Mouse (Mus musculus) brain, embryonic 18.5 days (tissue): ENCODE results near the gene Peli1.
"Not testable (repeated sequence)": the region's sequence is repeated elsewhere in the genome, so short reads cannot be mapped to it uniquely, and the experiment has no call there.

Source experiments
- DNase-seq: peaks from one replicate; pipeline ENCODE4 v3.0.0-alpha.2; 2012; ENCODE audit warnings: low read depth, low spot score

The Peli1 gene

GRCm38 (mm10) chr11:21150316-21150715 lies 59.2 kb downstream of the Peli1 start:
- DNase-seq: no peak

DNA sequence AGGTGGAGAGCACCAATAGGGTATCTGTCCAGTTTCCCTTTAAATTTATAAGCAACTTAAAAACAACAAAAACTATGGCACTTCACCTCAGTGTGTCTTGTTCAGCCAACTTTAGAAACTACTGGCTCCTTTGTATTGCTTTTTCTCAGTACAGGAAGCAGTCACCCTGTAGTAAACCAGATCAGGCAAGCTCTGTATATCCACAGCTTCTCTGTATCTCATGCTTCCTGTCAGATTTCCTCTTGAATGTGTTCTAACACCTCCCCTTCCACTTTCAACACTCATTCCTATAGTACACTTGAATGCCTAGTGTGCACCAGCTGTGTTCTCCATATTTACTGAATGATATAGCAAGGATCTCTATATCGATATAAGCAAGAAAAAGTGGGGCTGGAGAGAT lies 60.6 kb downstream of the Peli1 start:
- no peak for DNase-seq

DNA sequence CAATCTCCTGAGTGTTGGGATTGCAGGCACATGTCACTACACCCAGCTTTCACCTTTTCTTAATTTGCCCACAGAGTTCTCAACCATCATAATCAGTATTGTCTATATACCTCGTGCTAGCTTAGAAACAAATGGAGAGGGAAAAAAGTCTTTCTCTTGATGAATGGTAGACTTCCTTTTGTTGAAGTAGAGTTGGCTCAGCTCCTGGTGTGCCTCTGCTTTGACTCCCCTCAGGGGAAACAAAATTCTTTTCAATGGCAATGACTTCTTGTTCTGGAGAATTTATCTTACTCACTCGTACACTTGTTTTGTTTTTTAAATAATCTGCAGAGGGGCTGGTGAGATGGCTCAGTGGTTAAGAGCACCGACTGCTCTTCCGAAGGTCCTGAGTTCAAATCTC lies 62.0 kb downstream of the Peli1 start:
- DNase-seq: no peak

- DNase-seq: no peak
Observed at GRCm38 (mm10) chr11:21157595-21157994, 66.5 kb downstream of the Peli1 start.

- DNase-seq: no peak
Observed at GRCm38 (mm10) chr11:21162093-21162492, 71.0 kb downstream of the Peli1 start.

- DNase-seq: no peak
Observed at GRCm38 (mm10) chr11:21163143-21163542, 72.1 kb downstream of the Peli1 start.

DNA sequence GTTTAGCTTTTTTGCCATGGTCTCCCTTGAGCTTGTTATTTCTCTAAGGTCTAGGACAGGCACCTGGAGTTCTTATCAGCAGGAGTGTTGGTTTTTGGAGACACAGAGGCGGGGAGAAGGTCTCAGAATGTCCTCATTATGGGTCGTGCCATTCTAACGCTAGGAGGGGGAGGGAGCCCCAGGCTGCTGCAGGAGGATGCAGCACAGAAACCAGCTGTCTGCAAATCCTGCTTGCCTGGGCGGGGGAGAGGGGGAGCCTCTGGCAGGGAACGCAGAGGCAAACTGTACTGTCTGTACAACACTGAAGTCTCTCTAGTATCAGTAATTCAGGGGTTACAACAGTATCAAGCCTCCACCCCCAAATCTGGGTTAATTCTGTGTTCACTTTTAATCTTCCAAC lies 72.6 kb downstream of the Peli1 start:
- no peak for DNase-seq

DNA sequence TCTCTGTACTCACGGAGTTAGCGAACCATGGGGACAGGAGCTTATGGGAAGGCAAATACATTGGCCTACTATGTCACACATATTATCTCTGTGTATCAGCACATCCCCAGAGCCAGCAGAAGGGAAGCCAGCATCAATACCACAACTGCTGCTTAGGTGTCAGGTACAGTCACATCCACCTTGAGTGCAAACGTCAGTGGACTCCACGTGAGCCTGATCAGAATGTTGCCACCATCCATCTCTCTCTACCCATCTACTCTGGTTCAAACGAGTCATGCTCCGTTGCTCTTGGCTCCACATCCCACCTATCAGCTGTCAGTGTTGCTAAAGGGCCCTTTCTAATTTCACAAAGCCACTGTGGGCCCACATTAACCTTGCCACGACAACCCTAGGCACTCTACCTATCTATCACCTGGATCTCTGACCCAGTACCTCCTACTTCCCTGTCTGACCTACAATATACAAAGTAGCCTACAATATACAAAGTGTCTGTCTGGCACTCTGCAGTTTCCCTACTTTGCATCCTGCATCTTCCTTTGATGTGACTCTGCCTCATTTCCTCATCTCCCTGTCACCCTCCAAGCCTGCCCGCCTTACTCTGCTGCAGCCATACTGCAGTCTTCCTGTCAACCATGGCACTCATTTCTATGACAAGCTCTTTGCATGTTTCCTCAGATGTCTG lies 73.4 kb downstream of the Peli1 start:
- no peak for DNase-seq

DNA sequence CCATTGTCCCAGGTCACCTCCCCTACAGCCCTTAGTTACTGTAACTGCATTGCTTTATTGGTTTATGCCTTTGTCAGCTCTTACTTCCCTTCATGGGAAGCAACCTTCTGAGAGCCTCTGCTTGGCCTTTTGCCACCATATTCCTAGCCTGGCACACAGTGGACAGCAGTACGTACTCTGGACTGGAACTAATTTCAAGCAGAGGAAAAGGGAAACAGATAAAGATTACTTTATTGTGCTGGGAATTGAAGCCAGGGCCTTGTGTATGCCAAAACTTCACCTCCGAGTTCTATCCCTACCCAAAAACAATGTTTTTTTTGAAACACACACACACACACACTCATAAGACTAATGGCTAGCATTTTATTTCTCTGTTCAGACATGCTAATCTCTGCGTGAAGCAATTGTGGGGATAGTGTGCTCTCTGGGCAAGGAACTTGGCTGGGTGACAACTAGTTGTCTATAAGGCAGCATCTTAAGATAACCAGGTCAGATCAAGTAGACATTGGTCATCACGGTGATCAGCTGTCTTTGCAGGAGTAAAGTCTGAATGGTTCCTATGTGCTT lies 74.0 kb downstream of the Peli1 start:
- no peak for DNase-seq

- no peak for DNase-seq
Observed at GRCm38 (mm10) chr11:21166495-21167096, 75.5 kb downstream of the Peli1 start.

GRCm38 (mm10) chr11:21168828-21169607 lies 77.9 kb downstream of the Peli1 start:
- no peak for DNase-seq

DNA sequence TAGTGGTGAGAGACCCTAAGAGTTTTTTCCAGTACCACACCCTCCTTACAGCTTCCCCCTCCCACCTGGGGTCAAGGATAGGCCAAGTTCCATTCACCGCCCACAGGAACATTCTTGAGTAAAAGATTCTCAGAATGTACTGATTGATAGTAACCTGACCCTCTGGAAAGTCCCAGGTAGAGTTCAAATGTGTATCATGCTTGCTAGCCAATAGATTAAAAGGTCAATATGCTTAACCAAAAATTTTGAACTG lies 78.4 kb downstream of the Peli1 start:
- not testable (repeated sequence) for DNase-seq

- no peak for DNase-seq
Observed at GRCm38 (mm10) chr11:21172281-21172680, 81.2 kb downstream of the Peli1 start.

DNA sequence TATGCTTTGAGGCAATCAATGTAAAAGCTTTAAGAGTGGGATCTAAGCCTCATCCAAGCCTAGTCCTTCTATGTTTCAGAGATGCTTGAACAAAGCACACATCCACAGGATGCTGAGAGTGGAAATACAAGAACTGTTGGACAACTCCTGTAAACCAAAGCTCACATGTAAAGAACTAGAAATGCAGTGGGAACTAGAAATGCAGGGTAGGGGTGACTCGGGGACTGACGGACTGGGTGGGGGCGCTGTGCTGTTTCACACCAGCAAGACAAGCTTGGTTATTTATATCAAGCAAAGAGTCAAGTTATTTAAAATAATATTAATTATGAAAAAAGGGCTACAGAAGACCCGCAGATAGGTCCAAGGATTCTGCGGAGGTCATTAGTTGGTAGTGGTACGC lies 82.8 kb downstream of the Peli1 start:
- no peak for DNase-seq

DNA sequence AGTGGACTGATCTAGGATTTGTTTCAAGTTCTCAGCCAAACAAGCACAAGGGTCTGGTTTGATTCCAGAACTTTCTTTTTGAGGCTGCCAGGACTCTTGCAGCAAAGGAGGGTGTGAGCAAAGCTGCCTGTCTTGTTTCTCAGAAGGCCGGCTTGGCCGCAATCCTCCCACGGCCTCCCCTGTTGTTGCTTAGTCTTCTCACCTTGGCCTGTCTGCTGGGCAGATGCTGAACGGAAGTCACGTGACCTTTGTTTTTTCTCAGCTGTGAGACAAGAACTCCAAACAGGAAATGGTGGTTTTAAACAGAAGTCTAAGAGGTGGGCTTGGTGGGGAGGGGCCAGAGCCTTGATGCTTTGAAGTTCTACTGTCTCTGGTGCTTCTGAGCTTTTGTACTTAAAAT lies 83.3 kb downstream of the Peli1 start:
- no peak for DNase-seq

DNA sequence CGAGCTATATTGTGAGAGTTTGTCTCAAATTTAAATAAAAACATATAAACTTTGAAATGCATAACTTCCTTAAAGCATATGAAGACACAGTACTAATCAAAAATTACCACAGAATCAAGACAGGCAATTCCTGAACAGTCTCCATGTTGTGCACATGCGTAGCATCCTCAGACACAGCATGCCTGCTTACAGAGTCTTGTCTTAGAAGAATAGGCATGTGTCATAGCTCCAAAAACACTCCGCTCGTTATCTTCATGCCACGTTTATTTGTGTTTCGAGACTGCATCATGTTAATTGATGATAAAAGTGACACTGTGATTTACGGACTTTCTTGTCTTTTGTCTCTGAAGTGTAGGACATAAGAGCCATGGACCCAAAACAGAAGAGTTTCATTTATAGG lies 84.0 kb downstream of the Peli1 start:
- no peak for DNase-seq

DNA sequence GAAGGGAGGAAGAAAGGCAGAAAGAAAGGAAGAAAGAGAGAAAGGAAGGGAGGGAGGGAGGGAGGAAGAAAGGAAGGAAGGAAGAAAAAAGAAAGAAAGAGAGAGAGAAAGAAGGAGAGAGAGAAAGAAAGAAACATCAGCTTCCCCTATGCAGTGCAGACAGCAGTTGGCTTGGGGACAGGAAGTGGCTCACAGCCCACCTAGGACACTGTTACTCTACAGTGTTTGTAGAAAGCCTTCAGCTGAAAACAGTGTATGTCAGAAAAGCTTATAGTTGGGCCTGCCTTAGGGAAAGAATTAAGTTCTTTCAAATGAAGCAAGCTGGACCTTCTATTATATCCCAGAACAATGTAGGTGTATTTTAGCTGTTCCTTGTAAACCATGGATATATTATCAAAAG lies 85.4 kb downstream of the Peli1 start:
- no peak for DNase-seq

DNA sequence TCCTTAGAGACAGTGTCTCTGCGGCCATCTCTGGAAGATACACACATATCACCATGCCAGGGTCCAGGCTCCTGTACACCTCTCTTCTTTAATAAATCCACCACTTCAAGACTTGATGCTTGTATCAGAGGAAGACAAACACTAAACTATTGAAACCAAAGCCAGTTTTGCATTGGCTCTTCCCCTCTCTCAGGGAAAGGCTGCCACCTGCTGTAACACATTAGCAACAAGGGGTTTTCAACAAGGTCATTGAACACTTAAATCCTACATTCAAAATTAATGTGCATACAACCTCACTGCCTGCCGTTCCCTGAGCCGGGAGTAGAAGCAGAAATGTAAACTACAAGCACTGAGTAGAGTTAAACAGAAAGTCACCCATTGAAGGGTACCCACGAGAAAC lies 87.3 kb downstream of the Peli1 start:
- no peak for DNase-seq

DNA sequence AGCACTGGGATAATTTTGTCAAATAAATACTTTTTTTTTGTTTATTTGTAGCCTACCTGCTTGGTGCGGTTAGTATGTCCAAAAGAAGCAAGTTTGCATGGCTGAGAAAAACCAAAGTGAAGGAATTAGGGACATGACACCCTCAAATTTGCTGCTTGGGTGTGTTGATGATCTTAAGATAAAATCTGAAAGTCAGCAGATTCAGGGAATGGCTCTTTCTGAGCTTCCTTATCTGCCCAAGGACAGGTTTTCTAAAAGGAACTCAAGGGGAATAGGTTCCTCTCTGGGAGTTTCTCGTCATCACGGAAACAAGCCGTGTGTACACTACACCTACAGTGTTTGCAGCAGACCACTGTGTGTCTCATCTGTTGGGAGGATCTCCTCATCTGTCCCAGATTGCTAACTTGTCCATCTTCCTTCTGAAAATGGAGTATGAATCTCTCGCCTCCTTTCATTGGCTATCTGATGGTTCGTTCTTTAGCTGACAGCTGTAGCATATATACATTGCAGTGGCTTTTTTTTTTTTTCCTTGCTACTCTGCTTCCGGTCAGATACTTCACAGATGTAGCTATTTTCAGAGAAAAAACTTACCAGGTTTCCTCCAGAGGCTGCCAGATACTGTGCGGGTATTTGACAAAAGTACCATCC lies 88.0 kb downstream of the Peli1 start:
- DNase-seq: no peak

- not testable (repeated sequence) for DNase-seq
Observed at GRCm38 (mm10) chr11:21179873-21180272, 88.8 kb downstream of the Peli1 start.

DNA sequence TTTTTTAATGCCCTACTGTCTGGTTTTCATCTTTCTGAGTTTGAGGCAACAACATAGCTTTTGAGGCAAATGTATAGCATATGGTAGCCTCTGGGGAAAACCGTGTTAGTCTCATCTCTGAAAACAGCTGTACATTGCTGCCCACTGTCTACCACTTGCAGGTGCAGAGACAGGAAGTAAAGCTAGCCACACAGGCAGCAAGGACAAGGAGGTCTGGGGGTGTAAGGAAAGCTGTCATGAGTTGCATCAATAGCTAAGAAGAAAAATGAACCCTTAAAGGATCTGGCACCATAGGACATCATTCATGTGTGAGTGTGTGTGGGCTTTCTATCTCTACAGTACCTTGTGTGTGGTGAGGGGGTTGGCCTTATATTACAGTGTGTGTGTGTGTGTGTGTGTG lies 89.6 kb downstream of the Peli1 start:
- no peak for DNase-seq

- no peak for DNase-seq
Observed at GRCm38 (mm10) chr11:21181616-21182015, 90.5 kb downstream of the Peli1 start.
